Mouse (Mus musculus) small intestine, adult 2 months (tissue): ENCODE results near the gene Arhgdia.

Experiments
- CTCF ChIP-seq: fragments of 200-500 bp; IDR thresholded peaks from 2 replicates; pipeline ENCODE4 v1.5.1; 2012; ENCODE audit warnings: low read depth, mild to moderate bottlenecking, control low read depth, inconsistent platforms, low read length, moderate library complexity, mixed read lengths; ENCODE audit not compliant: insufficient replicate concordance, insufficient read length; ENCODE audit errors: extremely low read depth
- POLR2A ChIP-seq: fragments of 200-500 bp; IDR thresholded peaks from 2 replicates; pipeline ENCODE4 v1.6.1; 2012; ENCODE audit warnings: low read depth, mild to moderate bottlenecking, control low read depth, inconsistent platforms, low read length, moderate library complexity

GRCm38 (mm10) chr11:120549986-120550809 is 31.2 kb downstream of the Arhgdia start:
- no peak for TF ChIP-seq CTCF
- TF ChIP-seq POLR2A, result no peak
